Mouse (Mus musculus) ES-Bruce4 (cell line): Measurements from ENCODE around the gene Xpc. TPM values are rescaled to one million over a fixed set of nuclear protein-coding genes. Genes with fewer than 3 reads are reported as not detected.

Experiments used
- H3K27ac ChIP-seq: 2 replicates; pipeline ENCODE4 v1.5.1; 2012; ENCODE audit warnings: low read length, inconsistent platforms; ENCODE audit not compliant: insufficient read depth
- H3K27me3 ChIP-seq: 2 replicates; pipeline ENCODE4 v1.6.1; 2012; ENCODE audit warnings: mild to moderate bottlenecking, low read length, inconsistent platforms; ENCODE audit not compliant: control insufficient read depth, poor library complexity, insufficient read depth, severe bottlenecking
- H3K36me3 ChIP-seq: 2 replicates; pipeline ENCODE4 v1.6.1; 2012; ENCODE audit warnings: inconsistent platforms, mild to moderate bottlenecking, low read length, moderate library complexity; ENCODE audit not compliant: control insufficient read depth, poor library complexity, insufficient read depth, severe bottlenecking
- H3K4me1 ChIP-seq: one replicate; pipeline ENCODE4 v1.8.1; 2011; ENCODE audit warnings: low read length; ENCODE audit not compliant: control insufficient read depth, insufficient read depth
- H3K4me3 ChIP-seq: 2 replicates; pipeline ENCODE4 v1.5.1; 2011; ENCODE audit warnings: low read depth, mild to moderate bottlenecking, low read length
- H3K9ac ChIP-seq: 2 replicates; pipeline ENCODE4 v1.6.1; 2012; ENCODE audit warnings: low read depth, mild to moderate bottlenecking, inconsistent platforms; ENCODE audit not compliant: poor library complexity, severe bottlenecking
- H3K9me3 ChIP-seq: replicated peaks from 2 replicates; pipeline ENCODE4 v1.6.1; 2012; ENCODE audit warnings: mild to moderate bottlenecking, low read length, inconsistent platforms; ENCODE audit not compliant: control insufficient read depth, poor library complexity, insufficient read depth, severe bottlenecking
- CTCF ChIP-seq: IDR thresholded peaks from one replicate; pipeline ENCODE4 v1.8.1; 2011; ENCODE audit warnings: low read depth, low read length
- EP300 ChIP-seq: IDR thresholded peaks from 2 replicates; pipeline ENCODE4 v1.6.1; 2011; ENCODE audit warnings: low read depth, low read length; ENCODE audit not compliant: insufficient read depth
- POLR2A ChIP-seq: IDR thresholded peaks from one replicate; pipeline ENCODE4 v1.8.1; 2011; ENCODE audit warnings: low read length; ENCODE audit not compliant: insufficient read depth
- polyA plus RNA-seq: library from polyadenylated mRNA; stranded (reverse); fragments of >200 nt; gene quantifications from 2 replicates; pipeline ENCODE4 v1.2.4, GENCODE M21; 2011; ENCODE audit warnings: low read depth; ENCODE audit not compliant: missing spikeins, insufficient read depth, insufficient read length

Gene Xpc
- polyA plus RNA-seq, 1 experiment, result 16.5 TPM

DNA sequence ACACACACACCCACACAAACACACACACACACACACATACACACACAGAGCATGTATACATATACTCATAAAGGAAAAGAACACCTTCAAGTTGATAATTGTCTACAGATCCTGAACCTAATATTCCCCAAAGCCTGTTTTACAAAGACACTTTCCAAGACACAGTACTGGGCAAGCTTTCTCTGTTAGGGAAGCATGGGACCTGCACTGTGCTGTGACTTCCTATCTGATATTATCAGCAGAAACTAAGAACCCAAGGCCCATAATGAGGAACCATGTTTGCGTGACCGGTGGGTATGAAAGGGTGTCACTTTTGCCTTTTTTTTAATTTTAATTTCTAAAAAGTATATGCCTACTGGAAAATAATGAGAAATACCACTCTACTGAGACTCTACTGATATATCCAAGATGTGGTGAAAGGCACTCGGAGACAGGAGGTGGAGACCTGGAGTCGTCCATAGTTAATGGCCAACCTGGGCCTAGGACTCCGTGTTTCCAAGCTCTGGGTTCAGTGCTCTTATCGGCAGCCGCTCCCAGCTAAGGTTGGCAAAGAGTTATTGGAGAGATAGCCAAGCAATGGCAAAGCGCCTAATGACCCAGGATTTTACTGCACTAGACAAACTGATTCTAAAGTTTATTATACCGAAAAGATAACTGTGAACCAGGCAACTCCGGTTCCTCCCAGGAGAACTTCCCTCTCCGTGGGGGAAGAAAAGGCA lies 20.5 kb upstream of the Xpc start:
- no peak for TF ChIP-seq EP300
- TF ChIP-seq POLR2A, result no peak
- TF ChIP-seq CTCF, result no peak

DNA sequence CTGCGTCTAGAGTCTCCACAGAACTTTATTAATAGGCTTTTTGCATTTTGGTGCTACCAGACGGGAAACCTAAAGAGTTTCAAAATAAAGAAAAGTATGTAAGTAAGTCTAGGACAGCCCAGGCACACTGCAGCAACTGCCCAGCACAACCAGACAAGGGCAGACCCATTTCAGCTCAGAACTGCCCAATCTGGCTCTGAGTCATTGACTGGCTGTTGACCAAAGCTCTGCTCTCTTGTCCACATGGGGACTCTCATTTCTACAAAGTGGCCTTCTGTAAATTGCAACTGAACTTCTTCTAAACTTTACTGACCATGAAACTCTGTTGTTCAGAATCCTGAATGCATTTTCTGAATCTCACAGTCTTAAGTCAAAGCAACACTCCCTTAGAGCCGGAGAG lies 19.5 kb upstream of the Xpc start:
- Histone ChIP-seq H3K27me3 (no peaks in the 10 kb centered on the region), H3K4me3 (no peak overlapping the region), H3K27ac (no peak overlapping the region), H3K9ac (no peak overlapping the region), H3K4me1 (no peaks in the 10 kb centered on the region), H3K36me3 (no peaks in the 10 kb centered on the region), H3K9me3 (no peaks in the 10 kb centered on the region)
- TF ChIP-seq EP300 (no peak), POLR2A (no peak), CTCF (no peak)

More for the DNA sequence above, 20.5 kb upstream of the Xpc start:
- no peaks in the 10 kb centered on the region for H3K27me3 ChIP-seq
- no peaks in the 10 kb centered on the region for H3K9me3 ChIP-seq
- no peak overlapping the region for H3K9ac ChIP-seq
- no peaks in the 10 kb centered on the region for H3K4me1 ChIP-seq
- no peak overlapping the region for H3K27ac ChIP-seq
- no peaks in the 10 kb centered on the region for H3K36me3 ChIP-seq
- no peak overlapping the region for H3K4me3 ChIP-seq

DNA sequence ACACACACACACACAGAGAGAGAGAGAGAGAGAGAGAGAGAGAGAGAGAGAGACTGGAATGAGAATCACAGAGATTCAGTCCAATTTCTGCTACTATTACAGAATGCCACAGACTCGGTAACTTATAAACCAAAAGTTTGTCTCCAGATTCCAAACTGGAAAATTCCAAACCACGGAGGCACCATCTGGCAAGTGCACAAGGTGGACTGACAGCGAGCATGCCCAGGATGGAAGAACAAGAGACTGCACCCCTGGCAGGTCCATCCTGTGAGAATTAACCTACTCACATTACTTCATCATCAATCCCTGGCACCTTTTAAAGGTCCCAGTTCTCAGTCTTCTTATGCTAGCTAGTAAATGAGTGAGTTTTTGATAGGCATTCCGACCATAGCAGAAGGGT lies 18.6 kb upstream of the Xpc start:
- Histone ChIP-seq H3K9me3 (no peaks in the 10 kb centered on the region), H3K9ac (no peak overlapping the region), H3K4me1 (no peaks in the 10 kb centered on the region), H3K36me3 (no peaks in the 10 kb centered on the region), H3K27ac (no peak overlapping the region), H3K27me3 (no peaks in the 10 kb centered on the region), H3K4me3 (no peak overlapping the region)
- no peak for TF ChIP-seq CTCF
- TF ChIP-seq EP300, result no peak
- no peak for TF ChIP-seq POLR2A

DNA sequence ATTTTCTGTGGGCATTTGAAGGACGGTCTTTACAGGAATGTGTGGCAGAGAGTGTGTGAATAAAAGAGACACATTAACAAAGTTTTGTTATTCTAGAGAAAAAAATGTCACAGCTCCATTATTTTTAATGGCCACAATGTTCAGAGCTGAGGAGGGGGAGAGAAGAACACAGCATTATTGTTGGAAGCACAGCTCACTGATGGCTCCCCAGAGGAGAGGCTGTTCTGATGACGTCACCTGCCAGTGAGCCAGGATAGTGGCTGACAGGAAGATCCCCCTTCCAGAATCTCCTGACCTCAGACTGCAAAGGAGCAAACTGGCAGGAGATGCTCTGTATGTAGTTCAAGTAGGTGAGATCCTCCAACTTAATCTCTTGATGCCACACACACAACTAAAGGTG lies 18.1 kb upstream of the Xpc start:
- no peaks in the 10 kb centered on the region for H3K27me3 ChIP-seq
- H3K4me3 ChIP-seq, result no peak overlapping the region
- no peaks in the 10 kb centered on the region for H3K36me3 ChIP-seq
- no peaks in the 10 kb centered on the region for H3K9me3 ChIP-seq
- no peak for TF ChIP-seq EP300
- TF ChIP-seq POLR2A, result no peak
- TF ChIP-seq CTCF, result no peak
- no peak overlapping the region for H3K27ac ChIP-seq
- H3K4me1 ChIP-seq, result no peaks in the 10 kb centered on the region
- no peak overlapping the region for H3K9ac ChIP-seq

DNA sequence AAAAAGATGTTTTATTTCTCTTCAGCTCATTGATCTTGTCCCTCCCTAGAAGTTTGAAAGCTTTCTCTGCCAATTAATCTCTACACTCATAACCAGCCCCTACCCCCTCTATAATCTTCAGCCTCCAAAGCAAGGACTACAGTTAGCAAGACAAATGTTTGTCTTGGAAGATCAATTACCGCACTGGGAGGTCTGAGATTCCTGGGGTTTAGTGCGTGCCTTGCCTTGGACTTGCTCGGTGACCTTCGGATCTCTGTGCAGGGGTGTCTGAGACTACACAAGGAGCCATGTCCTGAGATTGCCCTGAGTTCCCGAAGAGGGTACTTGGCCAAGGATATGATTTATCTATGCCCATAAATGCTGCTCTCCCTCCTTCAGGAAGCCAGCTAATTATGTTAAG lies 17.7 kb upstream of the Xpc start:
- no peak overlapping the region for H3K9ac ChIP-seq
- no peak overlapping the region for H3K4me3 ChIP-seq
- no peak overlapping the region for H3K27ac ChIP-seq
- H3K27me3 ChIP-seq, result no peaks in the 10 kb centered on the region
- no peaks in the 10 kb centered on the region for H3K4me1 ChIP-seq
- H3K36me3 ChIP-seq, result no peaks in the 10 kb centered on the region
- TF ChIP-seq EP300, result no peak
- no peak for TF ChIP-seq CTCF
- TF ChIP-seq POLR2A, result no peak
- H3K9me3 ChIP-seq, result no peaks in the 10 kb centered on the region

DNA sequence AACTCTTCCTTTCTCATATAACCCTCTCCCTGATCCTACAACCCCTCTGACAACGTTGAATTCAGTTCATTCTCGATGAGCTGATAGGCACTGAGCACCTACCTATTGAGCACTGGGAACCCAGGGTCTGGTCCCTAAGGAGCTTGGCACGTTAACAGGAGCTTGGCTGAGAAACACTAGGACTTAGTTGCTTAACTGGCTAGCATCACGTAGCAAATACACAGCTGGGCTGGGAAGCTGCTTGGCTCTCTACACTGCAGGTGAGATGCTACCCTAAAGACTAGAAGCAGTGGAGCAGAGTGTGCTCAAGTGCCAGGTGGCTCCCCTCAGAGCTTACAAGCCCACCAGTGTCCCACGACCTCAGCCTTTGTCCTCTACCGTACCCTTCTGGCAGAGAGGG lies 17.0 kb upstream of the Xpc start:
- H3K9me3 ChIP-seq, result no peaks in the 10 kb centered on the region
- no peaks in the 10 kb centered on the region for H3K27me3 ChIP-seq
- no peak for TF ChIP-seq EP300
- TF ChIP-seq POLR2A, result no peak
- no peak for TF ChIP-seq CTCF
- H3K9ac ChIP-seq, result no peak overlapping the region
- no peaks in the 10 kb centered on the region for H3K36me3 ChIP-seq
- H3K4me3 ChIP-seq, result no peak overlapping the region
- no peaks in the 10 kb centered on the region for H3K4me1 ChIP-seq
- H3K27ac ChIP-seq, result no peak overlapping the region
